Comparison of ENCODE assay signal across 9 mouse cellular contexts in the genomic region with DNA sequence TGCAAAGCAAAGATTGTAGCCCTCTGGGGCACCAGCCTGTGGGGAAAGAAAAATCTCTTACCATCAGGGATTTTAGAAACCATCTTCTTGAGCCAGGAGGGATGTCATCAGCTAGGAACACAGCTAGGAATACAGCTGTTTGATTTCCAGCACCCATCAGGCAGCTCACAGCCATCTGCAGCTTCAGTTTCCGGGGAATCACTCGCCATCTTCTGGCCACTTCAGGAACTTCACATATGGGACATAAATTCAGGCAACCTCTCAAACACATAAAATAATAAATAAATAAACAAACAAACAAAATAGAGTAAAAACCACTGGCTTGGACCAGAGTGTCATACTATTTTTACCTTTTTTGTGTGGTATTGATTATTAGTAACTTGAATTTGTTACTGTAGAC. TPM values are rescaled to one million over a fixed set of nuclear protein-coding genes. Genes with fewer than 3 reads are reported as not detected.
DNase-seq lines count a peak whose midpoint lies in the region; ATAC-seq and TF ChIP-seq lines count a peak whose summit lies in the region.
"Had no signal": no experiment of that assay in that cellular context is flagged by ENCODE, and none has a peak within 500 bp of the region (broad histone marks: within the 10 kb centered on the region; RNA-seq: fewer than 3 reads in every experiment).

No protein-coding gene starts in this region.

- H3K4me2 ChIP-seq in forebrain, embryonic 14.5 days (ENCODE audit: low read length) = no peak overlapping the region
- H3K4me2 ChIP-seq in forebrain, embryonic 12.5 days = no peak overlapping the region
- H3K4me2 ChIP-seq in midbrain, embryonic 11.5 days = no peak overlapping the region
- H3K4me2 ChIP-seq in midbrain, embryonic 15.5 days = no peak overlapping the region
- H3K4me2 ChIP-seq: limb, embryonic 13.5 days had no signal

- H3K36me3 ChIP-seq in forebrain, embryonic 14.5 days (ENCODE audit: control insufficient read depth, insufficient read depth, low read length) = no peaks in the 10 kb centered on the region
- H3K36me3 ChIP-seq in forebrain, embryonic 12.5 days (replicated peaks) = no peaks in the 10 kb centered on the region
- H3K36me3 ChIP-seq in midbrain, embryonic 11.5 days (ENCODE audit: control insufficient read depth, insufficient read depth, low read length) = no peaks in the 10 kb centered on the region
- no peaks in the 10 kb centered on the region for H3K36me3 ChIP-seq in midbrain, embryonic 15.5 days (replicated peaks)
- H3K36me3 ChIP-seq: limb, embryonic 13.5 days had no signal

- H3K27me3 ChIP-seq in forebrain, embryonic 14.5 days (replicated peaks; ENCODE audit: control insufficient read depth, insufficient read depth, low read length) = no peaks in the 10 kb centered on the region
- no peaks in the 10 kb centered on the region for H3K27me3 ChIP-seq in forebrain, embryonic 12.5 days
- H3K27me3 ChIP-seq in midbrain, embryonic 11.5 days (ENCODE audit: control insufficient read depth, insufficient read depth, low read length) = no peaks in the 10 kb centered on the region; the same call in 1 of the 2 replicates
- H3K27me3 ChIP-seq in midbrain, embryonic 15.5 days (replicated peaks) = no peaks in the 10 kb centered on the region
- H3K27me3 ChIP-seq: limb, embryonic 13.5 days had no signal

- no peak overlapping the region for H3K9ac ChIP-seq in forebrain, embryonic 14.5 days (ENCODE audit: low read length)
- H3K9ac ChIP-seq in forebrain, embryonic 12.5 days = no peak overlapping the region
- H3K9ac ChIP-seq in midbrain, embryonic 11.5 days (ENCODE audit: low read length) = no peak overlapping the region
- H3K9ac ChIP-seq in midbrain, embryonic 15.5 days = no peak overlapping the region
- H3K9ac ChIP-seq: limb, embryonic 13.5 days had no signal

- peak; percentile 51 for DNase-seq in forebrain, embryonic 14.5 days (ENCODE audit: low spot score)
- DNase-seq in midbrain, embryonic 11.5 days (ENCODE audit: low spot score, missing footprints) = peak; percentile 92
- DNase-seq in ovary, adult 18-20 months (ENCODE audit: low spot score) = no peak
- no peak for DNase-seq in left cerebral cortex, adult 18-20 months (ENCODE audit: low spot score in 2 of 2)

- no peak overlapping the region for H3K27ac ChIP-seq in forebrain, embryonic 14.5 days (ENCODE audit: low read depth, low read length)
- no peak overlapping the region for H3K27ac ChIP-seq in forebrain, embryonic 12.5 days
- no peak overlapping the region for H3K27ac ChIP-seq in midbrain, embryonic 11.5 days (ENCODE audit: low read depth, low read length)
- no peak overlapping the region for H3K27ac ChIP-seq in midbrain, embryonic 15.5 days
- H3K27ac ChIP-seq in cortical plate, adult 2 months (ENCODE audit: insufficient read depth, low read length) = no peak overlapping the region
- H3K27ac ChIP-seq: limb, embryonic 13.5 days had no signal

- 6% methylated on average over 2 of the region's 2 CpGs for whole genome bisulfite sequencing in forebrain, embryonic 14.5 days
- WGBS in forebrain, embryonic 12.5 days = 25% methylated on average over 2 of the region's 2 CpGs
- WGBS in midbrain, embryonic 11.5 days = 23% methylated on average over 2 of the region's 2 CpGs
- WGBS in midbrain, embryonic 15.5 days = 21% methylated on average over 2 of the region's 2 CpGs

- no peak for TF ChIP-seq POLR2A in cortical plate, adult 2 months (IDR thresholded peaks at IDR 0.05; ENCODE audit: extremely low read depth, insufficient read depth, low read length)

- H3K4me3 ChIP-seq in forebrain, embryonic 14.5 days (ENCODE audit: low read depth, low read length) = no peak overlapping the region
- H3K4me3 ChIP-seq in forebrain, embryonic 12.5 days (replicated peaks) = no peak overlapping the region
- no peak overlapping the region for H3K4me3 ChIP-seq in midbrain, embryonic 11.5 days (ENCODE audit: low read depth, low read length)
- H3K4me3 ChIP-seq in midbrain, embryonic 15.5 days = no peak overlapping the region
- no peak overlapping the region for H3K4me3 ChIP-seq in cortical plate, adult 2 months (ENCODE audit: insufficient read depth, low read length)
- H3K4me3 ChIP-seq: limb, embryonic 13.5 days had no signal

- H3K9me3 ChIP-seq in forebrain, embryonic 14.5 days (replicated peaks; ENCODE audit: control insufficient read depth, low read length) = no peaks in the 10 kb centered on the region
- H3K9me3 ChIP-seq in forebrain, embryonic 12.5 days = no peaks in the 10 kb centered on the region
- H3K9me3 ChIP-seq in midbrain, embryonic 11.5 days (ENCODE audit: control insufficient read depth, low read length) = no peaks in the 10 kb centered on the region
- no peaks in the 10 kb centered on the region for H3K9me3 ChIP-seq in midbrain, embryonic 15.5 days
- H3K9me3 ChIP-seq: limb, embryonic 13.5 days had no signal

- ATAC-seq in forebrain, embryonic 14.5 days = no peak
- no peak for ATAC-seq in forebrain, embryonic 12.5 days (ENCODE audit: low FRiP score)
- no peak for ATAC-seq in midbrain, embryonic 11.5 days (ENCODE audit: low FRiP score)
- no peak for ATAC-seq in midbrain, embryonic 15.5 days (replicated peaks)
- peak; percentile 65 for ATAC-seq in megakaryocyte-erythroid progenitor cell, adult 5-6 weeks (replicated peaks; ENCODE audit: low FRiP score, low TSS enrichment, poor library complexity, severe bottlenecking)

- H3K4me1 ChIP-seq in forebrain, embryonic 14.5 days (ENCODE audit: control insufficient read depth, insufficient read depth, low read length) = no peaks in the 10 kb centered on the region
- H3K4me1 ChIP-seq in forebrain, embryonic 12.5 days = no peaks in the 10 kb centered on the region
- H3K4me1 ChIP-seq in midbrain, embryonic 11.5 days (ENCODE audit: control insufficient read depth, insufficient read depth, low read length) = no peaks in the 10 kb centered on the region
- no peaks in the 10 kb centered on the region for H3K4me1 ChIP-seq in midbrain, embryonic 15.5 days
- no peaks in the 10 kb centered on the region for H3K4me1 ChIP-seq in cortical plate, adult 2 months (ENCODE audit: control insufficient read depth, insufficient read depth, low read length)

- TF ChIP-seq CTCF in cortical plate, adult 2 months (IDR thresholded peaks at IDR 0.05; ENCODE audit: extremely low read depth, insufficient read depth, low read length) = peak; percentile 39; the same call in 1 of the 2 replicates

RNA-seq across cellular contexts. Expression of gene Stk38, which starts 7.8 kb away (rescaled TPM):
- polyA plus RNA-seq in forebrain, embryonic 14.5 days (2014; fragmentation: Nextera tagmentation; extraction: Ambion mirVana) = 81.7 and 94.8 TPM in 2 replicates
- 149 and 154 TPM in 2 replicates for polyA plus RNA-seq in forebrain, embryonic 12.5 days (2016; fragmentation: Nextera tagmentation; extraction: Ambion mirVana)
- 130 and 139 TPM in 2 replicates for polyA plus RNA-seq in midbrain, embryonic 11.5 days (2014; fragmentation: Nextera tagmentation; extraction: Ambion mirVana)
- 99.7 and 105 TPM in 2 replicates for polyA plus RNA-seq in midbrain, embryonic 15.5 days (2015; fragmentation: Nextera tagmentation; extraction: Ambion mirVana)
- 62.0 and 69.6 TPM in 2 replicates for polyA plus RNA-seq in cortical plate, adult 2 months (2012; rRNA removed)
- 123 TPM in 2 replicates for total RNA-seq in megakaryocyte-erythroid progenitor cell, adult 5-6 weeks (2014; fragmentation: Nextera tagmentation)
- total RNA-seq in megakaryocyte-erythroid progenitor cell, adult 5-6 weeks (2017) = 79.5 and 95.0 TPM in 2 replicates
- 10 to 100 TPM; 43.2 to 45.8 TPM for total RNA-seq in left cerebral cortex, adult 18-20 months (2021)

RNA-seq across cellular contexts. Expression of gene Srsf3, which starts 16.8 kb away (rescaled TPM):
- polyA plus RNA-seq in forebrain, embryonic 14.5 days (2014; fragmentation: Nextera tagmentation; extraction: Ambion mirVana) = 712 and 729 TPM in 2 replicates
- polyA plus RNA-seq in forebrain, embryonic 12.5 days (2016; fragmentation: Nextera tagmentation; extraction: Ambion mirVana) = 852 and 860 TPM in 2 replicates
- 899 and 948 TPM in 2 replicates for polyA plus RNA-seq in midbrain, embryonic 11.5 days (2014; fragmentation: Nextera tagmentation; extraction: Ambion mirVana)
- 429 and 442 TPM in 2 replicates for polyA plus RNA-seq in midbrain, embryonic 15.5 days (2015; fragmentation: Nextera tagmentation; extraction: Ambion mirVana)
- 107 and 110 TPM in 2 replicates for polyA plus RNA-seq in cortical plate, adult 2 months (2012; rRNA removed)
- 501 and 513 TPM in 2 replicates for total RNA-seq in megakaryocyte-erythroid progenitor cell, adult 5-6 weeks (2014; fragmentation: Nextera tagmentation)
- 747 and 1,154 TPM in 2 replicates for total RNA-seq in megakaryocyte-erythroid progenitor cell, adult 5-6 weeks (2017)
- total RNA-seq in left cerebral cortex, adult 18-20 months (2021) = 100 to 1,000 TPM; 124 to 130 TPM

Comparison
In these comparisons a context has a peak if more than half of its experiments do, and no peak if none do; other contexts are left out.
1. DNase-seq: peak in forebrain, embryonic 14.5 days (single experiment) and midbrain, embryonic 11.5 days (single experiment); none in ovary, adult 18-20 months (single experiment) and left cerebral cortex, adult 18-20 months (0 of 2).